Mouse (Mus musculus): Measurements from ENCODE around the gene Gm44790. TPM values are rescaled to one million over a fixed set of nuclear protein-coding genes. Genes with fewer than 3 reads are reported as not detected.
"Not testable (repeated sequence)": the region's sequence is repeated elsewhere in the genome, so short reads cannot be mapped to it uniquely, and the experiment has no call there.

The Gm44790 gene
- 1 to 10 TPM in 1 of 2 experiments, not detected in 1; 2.7 TPM for total RNA-seq (2021)
- long read RNA-seq, experiment 1 = 0 reads
- long read RNA-seq, experiment 2, partial matches to known transcripts = 0 of 2 reads
- long read RNA-seq, experiment 2, other reads (novel, unspliced or antisense) = 2 of 2 reads

DNA sequence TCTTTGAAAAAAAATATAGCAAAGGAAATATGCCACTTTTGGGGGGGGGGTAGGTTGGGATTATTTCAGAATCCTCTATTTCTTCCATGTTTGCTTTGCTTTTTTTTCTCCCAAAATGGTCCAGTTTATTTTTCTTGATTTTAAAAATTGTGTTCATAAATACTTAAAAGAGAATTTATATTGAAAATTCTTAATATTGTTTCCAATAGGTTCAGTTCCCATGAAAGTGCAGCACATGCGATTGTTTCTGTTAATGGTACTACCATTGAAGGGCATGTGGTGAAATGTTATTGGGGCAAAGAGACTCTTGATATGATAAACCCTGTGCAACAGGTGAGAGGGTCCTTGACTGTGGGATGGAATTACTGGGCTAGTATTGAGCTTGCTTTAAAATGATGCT is at the start of gene Gm44790:
TSS of gene Gm44790 (plus strand) at position 301 of the 400 bp plus-strand sequence.
- DNase-seq (ENCODE audit: low spot score in 2 of 2) = no peak

DNA sequence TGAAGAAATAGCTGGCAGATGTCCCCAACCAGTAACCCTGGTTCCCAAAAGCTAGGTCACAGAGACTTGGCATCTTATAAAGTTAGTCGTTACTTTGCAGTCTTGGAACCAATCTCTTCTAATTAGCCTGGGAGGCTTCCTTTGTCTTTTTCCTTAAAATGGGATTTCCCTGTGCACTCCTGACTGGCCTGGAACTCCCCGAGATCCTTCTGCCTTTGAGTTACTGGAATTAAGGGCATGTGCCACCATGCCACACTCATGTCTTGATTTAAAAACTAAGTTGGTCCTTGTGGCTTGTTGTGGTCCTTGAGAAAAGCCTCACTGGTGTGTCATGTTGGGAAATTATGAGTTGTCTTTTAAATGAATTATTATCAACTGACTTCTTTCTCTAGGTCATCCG is 48.1 kb upstream of the Gm44790 start:
- DNase-seq (ENCODE audit: low spot score in 2 of 2) = no peak

GRCm38 (mm10) chr6:86380112-86380511 is 46.3 kb upstream of the Gm44790 start:
- DNase-seq (ENCODE audit: low spot score in 2 of 2) = not testable (repeated sequence)

GRCm38 (mm10) chr6:86382551-86382950 is 43.9 kb upstream of the Gm44790 start:
- DNase-seq (ENCODE audit: low spot score in 2 of 2) = no peak

GRCm38 (mm10) chr6:86383370-86383769 is 43.1 kb upstream of the Gm44790 start:
- no peak for DNase-seq (ENCODE audit: low spot score in 2 of 2)

DNA sequence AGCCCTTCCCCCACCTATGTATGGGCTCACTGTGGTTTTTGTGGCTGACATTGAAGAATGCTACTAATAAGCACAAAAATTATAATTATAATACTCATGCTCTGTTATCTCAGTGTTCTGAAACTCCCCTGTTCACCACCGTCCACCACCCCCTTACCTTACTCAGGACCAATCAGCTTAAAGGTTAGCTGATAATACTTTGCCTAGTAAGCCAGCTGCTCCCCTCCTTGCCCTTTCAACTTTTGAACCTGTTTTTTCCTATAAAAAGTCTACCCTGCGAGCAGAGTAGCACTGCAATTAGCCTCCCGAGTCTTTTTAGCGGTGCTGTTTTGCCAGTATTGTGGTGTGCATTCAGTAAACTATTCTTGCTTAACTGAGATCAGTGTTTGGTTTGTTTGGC is 41.8 kb upstream of the Gm44790 start:
- no peak for DNase-seq (ENCODE audit: low spot score in 2 of 2)

DNA sequence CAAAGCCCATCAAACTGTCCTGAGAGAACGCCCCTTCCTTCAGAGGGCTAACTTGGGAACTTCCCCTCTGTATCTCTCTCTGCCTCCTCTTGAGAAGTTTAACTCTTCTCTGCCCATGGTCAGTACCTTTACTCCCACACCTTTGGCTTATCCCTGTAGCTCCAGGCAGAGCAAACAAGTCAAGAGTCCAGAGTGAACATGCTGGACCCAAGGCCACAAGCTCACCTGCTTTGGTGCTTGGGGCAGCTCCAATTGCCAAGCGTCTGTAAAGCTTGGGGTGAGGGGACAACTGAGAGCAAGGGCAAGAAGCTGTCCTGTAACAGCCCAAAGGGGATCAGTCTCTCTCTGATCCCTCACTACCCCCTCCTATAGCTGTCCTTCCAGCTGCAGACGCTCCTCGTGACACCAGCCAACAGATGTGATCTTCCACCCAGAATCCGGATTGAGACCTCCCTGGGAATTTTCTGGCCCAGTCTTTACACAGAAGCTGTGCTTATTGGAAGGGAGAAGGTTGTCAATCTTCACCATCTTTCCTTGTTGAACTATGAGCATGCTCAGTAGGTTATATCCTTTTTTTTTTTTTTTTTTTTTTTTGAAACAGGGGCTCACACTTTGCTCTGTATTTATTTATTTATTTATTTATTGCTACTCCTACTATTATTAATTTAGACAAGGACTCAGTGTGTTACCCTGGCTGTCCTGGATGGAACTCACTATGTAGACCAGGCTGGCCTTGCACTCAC is 40.9 kb upstream of the Gm44790 start:
- no peak for DNase-seq (ENCODE audit: low spot score in 2 of 2)

DNA sequence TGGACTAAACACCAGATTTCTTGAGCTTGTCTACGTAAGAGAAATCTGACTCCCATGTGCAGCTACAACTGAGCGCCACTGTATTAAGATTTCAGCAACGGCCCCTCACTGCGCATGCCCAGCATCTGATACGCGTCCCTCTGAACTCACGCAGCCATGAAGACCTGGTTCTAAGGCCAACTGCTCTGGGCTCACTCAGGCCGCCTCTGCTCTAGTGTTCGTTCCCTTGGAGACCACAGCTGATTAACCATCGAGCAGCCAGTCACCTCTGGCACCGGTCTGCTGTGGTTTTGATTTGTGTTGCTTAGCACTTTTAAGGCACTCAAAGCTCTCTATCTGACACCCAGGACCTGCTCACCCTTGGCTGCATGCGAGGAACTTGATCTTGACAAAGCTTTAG is 39.1 kb upstream of the Gm44790 start:
- no peak for DNase-seq (ENCODE audit: low spot score in 2 of 2)

DNA sequence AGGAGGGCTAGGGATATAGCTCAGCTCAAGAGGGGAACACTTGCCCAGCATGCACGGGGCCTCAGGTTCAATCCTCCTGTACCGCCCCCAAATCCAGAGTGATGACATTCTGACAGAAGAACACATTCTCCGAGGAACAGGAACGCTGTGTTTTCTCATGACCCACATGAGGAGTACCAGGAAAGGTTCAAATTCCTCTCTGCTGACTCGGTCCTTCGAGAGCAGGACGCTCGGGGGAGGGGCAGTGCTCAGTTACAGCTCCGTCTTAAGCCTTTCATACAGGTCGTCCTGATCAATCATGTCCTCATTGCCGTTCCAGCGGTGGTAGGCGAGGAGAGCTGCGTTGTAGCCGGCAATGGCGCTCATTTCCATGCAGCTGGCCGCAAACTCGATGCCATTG is 38.0 kb upstream of the Gm44790 start:
- DNase-seq (ENCODE audit: low spot score in 2 of 2) = no peak

DNA sequence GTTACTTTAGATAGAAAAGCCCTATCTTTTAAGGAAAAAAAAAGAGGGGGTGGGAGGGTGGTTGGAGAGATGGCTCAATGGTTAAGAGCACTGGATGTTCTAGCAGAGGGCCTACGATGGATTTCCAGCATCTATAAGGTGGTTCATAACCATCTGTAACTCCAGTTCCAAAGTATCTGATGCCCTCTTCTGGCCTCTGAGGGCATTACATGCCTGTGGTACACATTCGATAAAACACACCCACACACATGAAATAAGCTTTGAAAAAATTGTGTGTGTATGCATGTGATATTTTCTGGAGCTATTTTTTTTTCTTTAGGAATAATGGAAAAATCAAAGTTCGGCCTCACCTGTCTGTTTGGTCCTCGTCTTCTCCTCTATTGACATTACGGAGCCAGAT is 35.1 kb upstream of the Gm44790 start:
- no peak for DNase-seq (ENCODE audit: low spot score in 2 of 2)

DNA sequence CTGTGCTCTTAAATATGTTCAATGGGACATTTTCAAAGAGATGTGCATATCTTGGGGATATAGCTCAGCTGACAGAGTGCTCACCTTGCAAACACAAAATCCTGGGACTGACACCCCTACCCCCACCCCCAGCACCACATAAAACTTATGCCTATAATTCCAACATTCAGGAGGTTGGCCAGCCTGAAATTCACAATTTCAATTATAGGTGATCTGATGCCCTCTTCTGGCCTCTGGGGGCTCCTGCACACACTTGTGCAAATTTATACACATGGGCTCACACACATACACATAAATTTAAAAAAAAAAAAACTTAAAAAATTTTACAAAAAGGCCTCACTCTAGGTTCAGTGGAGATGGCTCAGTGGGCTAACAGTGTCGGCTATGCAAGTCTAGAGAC is 33.3 kb upstream of the Gm44790 start:
- no peak for DNase-seq (ENCODE audit: low spot score in 2 of 2)

GRCm38 (mm10) chr6:86394078-86394720 is 32.3 kb upstream of the Gm44790 start:
- DNase-seq (ENCODE audit: low spot score in 2 of 2) = no peak

- no peak for DNase-seq (ENCODE audit: low spot score in 2 of 2)
Measured at GRCm38 (mm10) chr6:86395021-86395420, 31.4 kb upstream of the Gm44790 start.

GRCm38 (mm10) chr6:86395969-86396368 is 30.5 kb upstream of the Gm44790 start:
- no peak for DNase-seq (ENCODE audit: low spot score in 2 of 2)

DNA sequence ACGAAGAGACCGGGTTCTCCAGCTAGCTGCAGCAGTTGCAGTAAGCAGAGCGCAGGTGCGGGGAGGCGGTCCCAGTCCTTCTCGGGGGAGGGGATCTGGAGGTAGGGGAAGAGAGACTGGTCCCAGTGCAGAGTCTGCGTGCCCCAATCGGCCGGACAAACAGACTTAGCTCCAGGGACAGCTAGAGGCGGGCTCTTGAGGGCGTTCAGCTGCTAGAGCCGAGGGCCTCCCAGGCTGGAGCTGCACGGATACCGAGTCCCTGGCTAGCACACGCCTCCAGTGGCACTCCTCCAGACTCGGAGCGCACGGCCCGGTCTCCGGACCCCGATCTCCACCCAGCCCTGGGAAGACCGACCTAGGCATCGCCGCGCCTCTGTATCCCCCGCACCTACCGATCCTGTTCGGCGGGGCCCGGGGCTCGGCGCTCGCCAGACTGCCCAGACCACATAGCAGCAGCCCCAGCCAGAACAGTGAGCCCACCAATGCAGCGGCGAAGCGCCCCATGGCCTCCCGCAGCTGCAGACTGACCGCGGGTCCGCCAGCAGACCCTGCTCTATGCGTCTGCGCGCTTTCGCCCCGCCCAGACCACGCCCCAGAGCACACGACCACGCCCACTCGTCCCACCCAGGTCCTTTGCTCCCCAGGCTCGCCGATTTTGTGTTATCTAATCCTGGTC is 29.7 kb upstream of the Gm44790 start, which contains the start of gene Pcyox1:
TSS of gene Pcyox1 (minus strand) at position 574 of the 676 bp plus-strand sequence.
- peak; percentile 88 to 90 for DNase-seq (ENCODE audit: low spot score in 2 of 2)

- no peak for DNase-seq (ENCODE audit: low spot score in 2 of 2)
Measured at GRCm38 (mm10) chr6:86397257-86397980, 29.0 kb upstream of the Gm44790 start.

DNA sequence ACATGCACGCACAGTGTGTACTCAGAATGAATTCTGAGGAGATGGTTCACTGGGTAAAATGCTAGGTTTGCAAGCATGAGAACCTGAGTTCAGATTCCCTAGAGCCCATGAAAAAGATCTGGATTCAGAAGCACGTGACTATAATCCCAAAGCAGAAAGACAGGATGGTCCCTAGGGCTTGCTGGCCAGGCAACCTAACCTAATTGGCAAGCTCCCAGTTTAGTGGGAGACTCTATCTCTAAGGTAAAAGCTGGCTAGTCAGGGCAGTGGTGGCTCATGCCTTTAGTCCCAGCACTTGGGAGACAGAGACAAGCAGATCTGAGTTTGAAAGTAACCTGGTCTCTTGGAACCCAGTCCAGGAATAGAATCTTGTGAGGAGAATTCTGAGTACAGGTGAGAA is 27.5 kb upstream of the Gm44790 start:
- DNase-seq (ENCODE audit: low spot score in 2 of 2) = no peak

GRCm38 (mm10) chr6:86399995-86400394 is 26.5 kb upstream of the Gm44790 start:
- DNase-seq (ENCODE audit: low spot score in 2 of 2) = no peak

GRCm38 (mm10) chr6:86400972-86401371 is 25.5 kb upstream of the Gm44790 start:
- peak; percentile 63 to 70 for DNase-seq (ENCODE audit: low spot score in 2 of 2)

DNA sequence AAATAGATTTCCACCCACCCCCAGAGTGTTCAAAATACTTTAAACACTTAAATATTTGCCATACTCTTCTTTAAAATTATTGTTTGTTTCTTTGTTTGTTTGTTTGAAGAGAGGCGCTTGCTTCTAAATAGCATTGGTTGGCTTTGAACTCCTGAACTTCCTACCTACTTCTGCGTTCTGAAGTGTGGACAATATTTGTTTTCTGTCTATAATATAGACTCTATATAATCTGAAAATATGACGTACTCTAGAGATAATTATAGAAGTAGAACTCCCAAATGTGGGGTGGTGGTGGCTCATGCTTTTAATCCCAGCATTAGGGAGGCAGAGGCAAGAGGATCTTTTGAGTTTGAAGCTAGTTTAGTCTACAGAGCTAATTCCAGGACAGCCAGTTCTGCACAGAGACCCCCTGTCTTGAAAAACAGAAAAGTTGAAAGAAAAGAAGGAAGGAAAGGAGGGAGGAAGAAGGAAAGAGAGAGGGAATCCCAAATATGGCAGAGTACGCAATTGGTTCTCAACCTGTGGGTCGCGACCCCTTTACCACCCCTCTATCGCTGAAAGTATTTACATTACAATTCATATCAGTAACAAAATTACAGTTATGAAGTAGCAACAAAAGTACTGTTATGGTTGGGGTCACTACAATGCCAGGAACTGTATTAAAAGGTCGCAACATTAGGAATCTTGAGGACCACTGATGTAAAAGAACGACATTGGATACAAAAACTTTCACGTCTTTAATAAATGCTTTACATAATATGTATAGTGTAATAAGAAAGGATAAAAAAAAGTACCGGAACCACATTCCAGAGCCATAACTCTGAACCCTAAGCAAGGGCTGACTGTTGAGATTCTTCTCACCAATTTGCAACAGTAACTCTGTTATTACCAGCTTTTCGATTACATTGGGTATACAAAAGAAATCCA is 23.5 kb upstream of the Gm44790 start:
- DNase-seq (ENCODE audit: low spot score in 2 of 2) = no peak
